Mouse (Mus musculus) olfactory bulb, adult 2 months (tissue): ENCODE measurements around the gene 9130213A22Rik.

ENCODE experiments used
- CTCF ChIP-seq: fragments of 200-500 bp; IDR thresholded peaks from 2 replicates; pipeline ENCODE4 v1.5.1; 2012; ENCODE audit warnings: low read depth, mild to moderate bottlenecking, low read length, moderate library complexity; ENCODE audit not compliant: insufficient read depth
- POLR2A ChIP-seq: fragments of 200-500 bp; IDR thresholded peaks from 2 replicates; pipeline ENCODE4 v1.6.1; 2012; ENCODE audit warnings: mild to moderate bottlenecking, low read depth, low read length, moderate library complexity; ENCODE audit not compliant: insufficient read depth

DNA sequence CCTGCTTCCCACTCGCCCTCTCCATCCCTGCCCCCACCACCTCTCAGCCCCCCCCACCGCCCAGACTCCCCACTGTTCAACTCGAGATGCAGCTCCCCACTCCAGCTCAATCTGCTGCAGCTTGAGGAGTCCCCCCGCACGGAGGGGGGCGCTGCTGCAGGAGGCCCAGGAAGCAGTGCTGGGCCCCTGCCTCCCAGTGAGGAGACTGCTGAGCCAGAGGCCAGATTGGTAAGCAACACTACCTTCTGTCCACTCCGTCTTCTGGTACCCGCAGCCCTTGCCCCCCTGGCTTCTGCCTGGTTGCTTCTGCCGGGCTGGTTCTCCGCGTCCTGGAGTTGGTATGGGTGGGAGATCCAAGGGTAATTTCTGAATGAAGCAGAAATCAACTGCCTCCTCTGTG lies 15.5 kb downstream of the 9130213A22Rik start:
- TF ChIP-seq CTCF: no peak
- TF ChIP-seq POLR2A: no peak
